Mouse (Mus musculus) 416B (cell line): ENCODE data around the gene Poc5.

Source experiments
- DNase-seq: peaks from one replicate; pipeline ENCODE4 v3.0.0; 2011; ENCODE audit warnings: low read depth

The Poc5 gene

GRCm38 (mm10) chr13:96432376-96432811 is 44.3 kb downstream of the Poc5 start:
- no peak for DNase-seq

- peak; percentile 7 for DNase-seq
Measured at GRCm38 (mm10) chr13:96433041-96433440, 44.9 kb downstream of the Poc5 start.

- DNase-seq, result peak; percentile 55
Measured at GRCm38 (mm10) chr13:96433648-96434190, 45.6 kb downstream of the Poc5 start.

- DNase-seq, result peak; percentile 11
Measured at GRCm38 (mm10) chr13:96434899-96435331, 46.8 kb downstream of the Poc5 start.

GRCm38 (mm10) chr13:96435793-96436192 is 47.7 kb downstream of the Poc5 start:
- DNase-seq, result no peak

- peak; percentile 45 for DNase-seq
Measured at GRCm38 (mm10) chr13:96436921-96437320, 48.8 kb downstream of the Poc5 start.

GRCm38 (mm10) chr13:96440436-96440835 is 52.3 kb downstream of the Poc5 start:
- no peak for DNase-seq

GRCm38 (mm10) chr13:96450205-96450856 is 62.2 kb downstream of the Poc5 start:
- DNase-seq, result no peak

GRCm38 (mm10) chr13:96450869-96451268 is 62.8 kb downstream of the Poc5 start:
- DNase-seq, result no peak

GRCm38 (mm10) chr13:96451386-96452140 is 63.5 kb downstream of the Poc5 start:
- no peak for DNase-seq

GRCm38 (mm10) chr13:96452621-96453020 is 64.5 kb downstream of the Poc5 start:
- DNase-seq, result no peak

GRCm38 (mm10) chr13:96454288-96454687 is 66.2 kb downstream of the Poc5 start:
- no peak for DNase-seq

GRCm38 (mm10) chr13:96457566-96457965 is 69.5 kb downstream of the Poc5 start:
- DNase-seq, result no peak

- no peak for DNase-seq
Measured at GRCm38 (mm10) chr13:96458018-96458417, 69.9 kb downstream of the Poc5 start.

- no peak for DNase-seq
Measured at GRCm38 (mm10) chr13:96458606-96459005, 70.5 kb downstream of the Poc5 start.

GRCm38 (mm10) chr13:96462644-96463043 is 74.5 kb downstream of the Poc5 start:
- no peak for DNase-seq

- no peak for DNase-seq
Measured at GRCm38 (mm10) chr13:96465315-96465714, 77.2 kb downstream of the Poc5 start.
